Comparison of ENCODE assay signal across 15 mouse cellular contexts in the genomic region with DNA sequence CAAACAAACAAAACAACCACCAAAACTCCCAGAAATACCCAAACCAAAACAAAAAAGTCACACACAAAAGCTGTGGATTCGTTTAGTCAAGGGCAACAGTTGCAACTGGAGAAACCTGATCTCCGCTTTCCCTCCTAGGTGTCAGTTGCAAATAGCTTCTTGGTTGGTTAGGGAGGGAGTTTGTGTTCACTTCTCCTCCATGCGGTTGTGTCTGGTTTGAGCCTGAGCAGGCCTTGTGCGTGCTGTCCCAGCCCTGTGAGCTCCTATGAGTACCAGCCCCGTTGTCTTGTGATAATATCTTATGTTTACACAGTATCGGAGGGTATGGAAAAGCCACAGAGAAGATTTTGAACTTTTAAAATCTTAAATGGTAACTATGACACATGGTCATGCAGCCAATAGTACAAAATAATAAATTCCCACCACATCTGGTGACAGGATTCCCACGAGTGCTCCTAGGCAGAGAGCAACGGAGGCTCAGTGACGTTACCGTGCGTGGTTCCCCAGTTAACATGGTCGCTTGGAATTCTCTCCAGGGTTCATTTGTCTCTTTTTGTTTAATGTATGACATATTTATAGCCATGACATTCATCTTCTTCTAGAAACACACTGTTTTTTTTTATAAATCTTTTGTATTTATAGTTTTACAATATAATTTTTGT. TPM values are rescaled to one million over a fixed set of nuclear protein-coding genes. Genes with fewer than 3 reads are reported as not detected.
DNase-seq lines count a peak whose midpoint lies in the region; ATAC-seq and TF ChIP-seq lines count a peak whose summit lies in the region.
"Had no signal": no experiment of that assay in that cellular context is flagged by ENCODE, and none has a peak within 500 bp of the region (broad histone marks: within the 10 kb centered on the region; RNA-seq: fewer than 3 reads in every experiment).

No protein-coding gene starts in this region.

- no peak for DNase-seq in heart, postnatal 14 days
- DNase-seq in 416B (ENCODE audit: low read depth) = peak; percentile 82
- peak; percentile 36 for DNase-seq in kidney, postnatal 10 days
- DNase-seq in left cerebral cortex, adult 2 months (ENCODE audit: extremely low spot score in 1 of 2, low spot score in 2 of 2) = no peak
- no peak for DNase-seq in frontal cortex, postnatal 14 days (ENCODE audit: low spot score in 2 of 2)
- DNase-seq: adrenal gland, postnatal 14 days; gastrocnemius, postnatal 10 days; liver, embryonic 13.5 days; spleen, adult 18-20 months; thymus, adult 2 months had no signal

- peaks cover 17% of the 10 kb centered on the region for H3K36me3 ChIP-seq in heart, embryonic 13.5 days

- WGBS in heart, embryonic 13.5 days = 68% methylated on average over 12 of the region's 12 CpGs

- no peak for TF ChIP-seq CTCF in left cerebral cortex, adult 2 months (IDR thresholded peaks at IDR 0.05)

- H3K4me1 ChIP-seq in heart, embryonic 13.5 days = no peaks in the 10 kb centered on the region
- H3K4me1 ChIP-seq in brown adipose tissue, adult 24 weeks (ENCODE audit: control insufficient read depth, insufficient read depth, insufficient read length, low read length) = peaks cover 5% of the 10 kb centered on the region
- H3K4me1 ChIP-seq: forebrain, embryonic 13.5 days; midbrain, embryonic 13.5 days; neural tube, embryonic 12.5 days had no signal

- H3K27me3 ChIP-seq in heart, embryonic 13.5 days (replicated peaks) = no peaks in the 10 kb centered on the region
- H3K27me3 ChIP-seq: forebrain, embryonic 13.5 days; liver, embryonic 13.5 days; midbrain, embryonic 13.5 days; neural tube, embryonic 12.5 days had no signal

- no peak for ATAC-seq in heart, embryonic 13.5 days (ENCODE audit: extremely low read depth, insufficient number of reproducible peaks, low FRiP score, low TSS enrichment)
- ATAC-seq: forebrain, embryonic 13.5 days; midbrain, embryonic 13.5 days had no signal

- H3K9me3 ChIP-seq in heart, embryonic 13.5 days = no peaks in the 10 kb centered on the region
- H3K9me3 ChIP-seq: forebrain, embryonic 13.5 days; midbrain, embryonic 13.5 days; neural tube, embryonic 12.5 days had no signal

- H3K9ac ChIP-seq in heart, embryonic 13.5 days = no peak overlapping the region
- H3K9ac ChIP-seq: forebrain, embryonic 13.5 days; liver, embryonic 13.5 days; midbrain, embryonic 13.5 days; neural tube, embryonic 12.5 days had no signal

- 0 out of 2 replicates have a peak overlapping the region, but pooled peaks have one; percentile 16 for H3K27ac ChIP-seq in heart, embryonic 13.5 days (replicated peaks)
- peak overlapping the region; percentile 21 for H3K27ac ChIP-seq in brown adipose tissue, adult 24 weeks (replicated peaks; ENCODE audit: low read depth, low read length)
- H3K27ac ChIP-seq in left cerebral cortex, adult 2 months = no peak overlapping the region
- H3K27ac ChIP-seq: forebrain, embryonic 13.5 days; liver, embryonic 13.5 days; midbrain, embryonic 13.5 days; neural tube, embryonic 12.5 days had no signal

- intact Hi-C loops in heart, postnatal 14 days (cut with DNase I) = loop anchor here (2.0 to 5.0 kb wide), 2 partner anchors 810 to 969 kb away; no protein-coding TSS in a partner anchor
- intact Hi-C loops in left cerebral cortex, adult 2 months (cut with DNase I) = no loop called here

- no peak overlapping the region for H3K4me2 ChIP-seq in heart, embryonic 13.5 days
- H3K4me2 ChIP-seq: forebrain, embryonic 13.5 days; liver, embryonic 13.5 days; midbrain, embryonic 13.5 days; neural tube, embryonic 12.5 days had no signal

- no peak overlapping the region for H3K4me3 ChIP-seq in heart, embryonic 13.5 days
- H3K4me3 ChIP-seq in brown adipose tissue, adult 24 weeks (ENCODE audit: insufficient read depth, low read depth, low read length) = no peak overlapping the region
- H3K4me3 ChIP-seq in left cerebral cortex, adult 2 months = no peak overlapping the region
- H3K4me3 ChIP-seq: forebrain, embryonic 13.5 days; liver, embryonic 13.5 days; midbrain, embryonic 13.5 days; neural tube, embryonic 12.5 days had no signal

RNA-seq across cellular contexts. Expression of gene Atrnl1, which starts 46.7 kb away (rescaled TPM):
- polyA plus RNA-seq in heart, embryonic 13.5 days (2015; fragmentation: Nextera tagmentation; extraction: Ambion mirVana) = 2.6 and 2.8 TPM in 2 replicates
- total RNA-seq in heart, postnatal 14 days (2021) = 10 to 100 TPM; 19.2 to 21.5 TPM
- polyA plus RNA-seq in brown adipose tissue, adult 24 weeks (2012; ENCODE audit: insufficient read depth, insufficient read length, missing spikeins) = 6.9 and 7.6 TPM in 2 replicates
- 100 to 1,000 TPM; 104 to 106 TPM for total RNA-seq in left cerebral cortex, adult 2 months (2021)

Comparison
In these comparisons a context has a peak if more than half of its experiments do, and no peak if none do; other contexts are left out.
1. DNase-seq: peak in 416B (single experiment) and kidney, postnatal 10 days (single experiment); none in heart, postnatal 14 days (0 of 2), left cerebral cortex, adult 2 months (0 of 2) and frontal cortex, postnatal 14 days (0 of 2).
2. RNA of gene Atrnl1, which starts 46.7 kb away (total RNA-seq): 104 to 106 TPM in left cerebral cortex, adult 2 months; 19.2 to 21.5 TPM in heart, postnatal 14 days; every median in the first group is over 4 times any median in the second.